Mouse (Mus musculus) forebrain, postnatal 0 days (tissue): ENCODE results near the gene Fndc7. TPM values are rescaled to one million over a fixed set of nuclear protein-coding genes. Genes with fewer than 3 reads are reported as not detected.
A peak's percentile ranks its signal among the peaks of the same experiment; 100 is the strongest.

ENCODE experiments used
- ATAC-seq: fragments of 200-750 bp; cut with Nextera tagmentation; 2 replicates; pipeline ENCODE4 v1.8.0; 2017; ENCODE audit warnings: mild to moderate bottlenecking, moderate library complexity
- DNase-seq: peaks from one replicate; pipeline ENCODE4 v3.0.0-alpha.2; 2015
- H3K27ac ChIP-seq: fragments of 300-500 bp; sonication (generic); 2 replicates; pipeline ENCODE4 v1.5.1; 2014; ENCODE audit warnings: low read depth, mild to moderate bottlenecking, antibody characterized with exemption, low read length, moderate library complexity, mixed read lengths
- H3K27me3 ChIP-seq: fragments of 300-500 bp; sonication (generic); 2 replicates; pipeline ENCODE4 v1.6.1; 2014; ENCODE audit warnings: mild to moderate bottlenecking, low read length, mixed read lengths; ENCODE audit not compliant: insufficient read depth
- H3K36me3 ChIP-seq: fragments of 300-500 bp; sonication (generic); 2 replicates; pipeline ENCODE4 v1.6.1; 2014; ENCODE audit warnings: mild to moderate bottlenecking, moderate library complexity; ENCODE audit not compliant: insufficient read depth
- H3K4me1 ChIP-seq: fragments of 300-500 bp; sonication (generic); 2 replicates; pipeline ENCODE4 v1.6.1; 2014; ENCODE audit warnings: antibody characterized with exemption; ENCODE audit not compliant: insufficient read depth
- H3K4me2 ChIP-seq: fragments of 300-500 bp; sonication (generic); 2 replicates; pipeline ENCODE4 v1.6.1; 2014; ENCODE audit warnings: low read depth, mild to moderate bottlenecking, moderate library complexity
- H3K4me3 ChIP-seq: fragments of 300-500 bp; sonication (generic); 2 replicates; pipeline ENCODE4 v1.5.1; 2014; ENCODE audit warnings: low read depth, low read length, mixed read lengths
- H3K9ac ChIP-seq: fragments of 300-500 bp; sonication (generic); 2 replicates; pipeline ENCODE4 v1.6.1; 2014; ENCODE audit warnings: mild to moderate bottlenecking
- H3K9me3 ChIP-seq: fragments of 300-500 bp; sonication (generic); 2 replicates; pipeline ENCODE4 v1.6.1; 2016; ENCODE audit warnings: low read length
- CTCF ChIP-seq: sonication (generic); IDR thresholded peaks from 2 replicates; pipeline ENCODE4 v1.5.1; 2016; ENCODE audit warnings: antibody characterized with exemption, control low read depth, low read depth
- WGBS: fragments of 180-500 bp; shearing (Covaris S2); extraction: QIAGEN DNeasy Blood & Tissue Kit; methylation state at CpG from one replicate; pipeline ENCODE4 v1.1.7; 2014; 5-methylcytosine and 5-hydroxymethylcytosine counted together
- polyA plus RNA-seq: library from polyadenylated mRNA; unstranded; fragments of >200 nt; fragmentation: Nextera tagmentation; extraction: Ambion mirVana; gene quantifications from 2 replicates; pipeline ENCODE4 v1.2.1, GENCODE M21; 2015
- total RNA-seq: library from RNA; depleted of rRNA; stranded (reverse); fragments of >200 nt; gene quantifications from 2 replicates; pipeline ENCODE4 v1.2.3, GENCODE M21; 2014

Gene Fndc7
- total and polyA plus RNA-seq, 2 experiments from 2014 or later = 0.24 TPM; not detected in 1

GRCm38 (mm10) chr3:108880544-108881507 is 9.0 kb downstream of the Fndc7 start:
- no peak for DNase-seq
- no peak overlapping the region for H3K4me2 ChIP-seq

DNA sequence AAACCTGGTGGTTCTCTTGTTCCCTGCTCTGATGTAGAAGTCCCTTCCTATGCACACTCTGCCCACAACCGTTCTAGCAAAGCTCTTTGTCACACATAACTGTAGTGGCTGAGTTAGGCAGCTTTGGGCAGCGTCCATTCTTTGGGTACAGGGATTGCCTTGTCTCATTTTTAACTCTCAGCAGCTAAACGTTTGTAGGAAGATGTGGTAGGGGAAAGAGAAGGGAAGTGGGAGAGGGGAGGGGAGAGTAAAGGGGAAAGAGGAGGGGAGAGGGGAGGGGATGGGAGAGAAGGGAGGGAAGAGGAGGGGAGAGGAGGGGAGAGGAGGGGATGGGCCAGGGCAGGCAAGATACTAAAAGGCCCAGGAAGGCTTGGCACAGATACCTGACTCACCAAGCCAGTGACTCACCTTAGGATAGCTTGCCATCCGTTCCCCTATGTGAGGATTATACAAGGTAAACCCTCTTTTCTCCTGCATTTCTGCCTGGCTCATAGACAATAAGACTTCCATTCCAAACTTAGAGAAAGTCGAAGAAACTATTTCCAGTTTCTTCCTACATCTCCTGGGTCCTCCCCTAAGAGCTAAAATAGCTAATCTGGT is 9.9 kb downstream of the Fndc7 start:
- H3K27ac ChIP-seq = no peak overlapping the region
- no peak for DNase-seq
- H3K9ac ChIP-seq = no peak overlapping the region
- no peaks in the 10 kb centered on the region for H3K27me3 ChIP-seq
- H3K36me3 ChIP-seq = no peaks in the 10 kb centered on the region
- 0 out of 2 replicates have a peak, but pooled peaks cover 2% of the 10 kb centered on the region for H3K4me1 ChIP-seq
- 55% methylated on average over 5 of the region's 5 CpGs for WGBS
- no peaks in the 10 kb centered on the region for H3K9me3 ChIP-seq
- no peak for TF ChIP-seq CTCF
- H3K4me2 ChIP-seq = no peak overlapping the region
- H3K4me3 ChIP-seq = no peak overlapping the region
- no peak for ATAC-seq

More at GRCm38 (mm10) chr3:108880544-108881507, 9.0 kb downstream of the Fndc7 start:
- H3K27ac ChIP-seq = no peak overlapping the region
- no peak for TF ChIP-seq CTCF
- H3K4me3 ChIP-seq = no peak overlapping the region
- H3K9ac ChIP-seq = no peak overlapping the region
- 0 out of 2 replicates have a peak, but pooled peaks cover 2% of the 10 kb centered on the region for H3K4me1 ChIP-seq
- WGBS = 75% methylated on average over 28 of the region's 28 CpGs
- ATAC-seq = peak; percentile 45; the same call in 1 of the 2 replicates
- no peaks in the 10 kb centered on the region for H3K9me3 ChIP-seq
- H3K27me3 ChIP-seq = no peaks in the 10 kb centered on the region
- H3K36me3 ChIP-seq = no peaks in the 10 kb centered on the region

GRCm38 (mm10) chr3:108879129-108879528 is 10.7 kb downstream of the Fndc7 start:
- WGBS = 64% methylated on average over 2 of the region's 2 CpGs
- Histone ChIP-seq H3K27me3 (no peaks in the 10 kb centered on the region), H3K4me2 (no peak overlapping the region), H3K9ac (no peak overlapping the region), H3K27ac (no peak overlapping the region), H3K9me3 (no peaks in the 10 kb centered on the region), H3K4me3 (no peak overlapping the region), H3K4me1 (0 out of 2 replicates have a peak, but pooled peaks cover 2% of the 10 kb centered on the region), H3K36me3 (no peaks in the 10 kb centered on the region)
- DNase-seq (no peak), ATAC-seq (no peak)
- TF ChIP-seq CTCF = no peak

DNA sequence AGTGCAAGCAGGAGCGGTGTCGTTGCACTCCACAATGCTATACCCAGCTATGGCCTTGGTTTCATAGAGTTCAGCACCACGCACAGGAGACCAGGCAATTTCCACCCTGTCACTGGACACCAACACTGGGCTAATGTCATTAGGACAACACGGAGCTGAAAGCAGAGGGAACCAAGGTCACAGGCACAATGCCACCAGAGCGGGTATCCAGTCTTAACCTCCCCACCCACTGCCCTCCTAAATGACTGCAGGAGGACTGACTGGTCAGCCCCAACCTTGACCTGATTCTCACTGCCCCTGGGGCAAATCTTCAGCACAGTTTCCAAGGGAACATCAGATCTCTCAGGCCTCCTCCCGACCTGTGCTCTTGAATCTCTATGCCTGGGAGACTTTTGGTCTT is 19.2 kb downstream of the Fndc7 start:
- TF ChIP-seq CTCF = no peak
- no peak overlapping the region for H3K9ac ChIP-seq
- 84% methylated on average over 6 of the region's 6 CpGs for WGBS
- DNase-seq (no peak), ATAC-seq (no peak)
- no peaks in the 10 kb centered on the region for H3K27me3 ChIP-seq
- H3K27ac ChIP-seq = no peak overlapping the region
- H3K9me3 ChIP-seq = no peaks in the 10 kb centered on the region
- no peak overlapping the region for H3K4me3 ChIP-seq
- H3K36me3 ChIP-seq = no peaks in the 10 kb centered on the region
- no peak overlapping the region for H3K4me2 ChIP-seq
- H3K4me1 ChIP-seq = no peaks in the 10 kb centered on the region

GRCm38 (mm10) chr3:108867449-108867848 is 22.4 kb downstream of the Fndc7 start:
- Histone ChIP-seq H3K27me3 (no peaks in the 10 kb centered on the region), H3K9ac (no peak overlapping the region), H3K4me1 (no peaks in the 10 kb centered on the region), H3K36me3 (no peaks in the 10 kb centered on the region), H3K4me2 (no peak overlapping the region), H3K9me3 (no peaks in the 10 kb centered on the region), H3K4me3 (no peak overlapping the region), H3K27ac (no peak overlapping the region)
- DNase-seq = no peak
- WGBS = 87% methylated on average over 3 of the region's 3 CpGs
- ATAC-seq = no peak
- TF ChIP-seq CTCF = no peak

DNA sequence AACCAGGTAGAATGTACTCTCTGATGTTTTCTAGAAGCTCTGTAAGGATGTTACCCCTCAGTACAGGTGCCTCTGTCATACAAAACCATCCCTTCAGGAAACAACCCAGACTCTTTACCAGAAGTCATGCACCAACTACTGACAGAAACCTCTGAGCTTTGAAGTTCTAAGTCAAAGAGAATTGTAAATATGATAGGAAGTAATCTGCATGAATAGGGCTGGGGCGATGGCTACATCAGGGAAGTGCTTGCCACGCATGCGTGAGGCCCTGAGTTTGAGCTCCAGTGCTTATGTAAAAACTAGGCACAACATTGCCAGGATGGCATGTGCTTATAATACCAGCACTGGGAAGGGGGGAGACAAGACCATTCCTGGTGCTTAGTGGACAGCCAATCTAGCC is 24.1 kb downstream of the Fndc7 start:
- no peaks in the 10 kb centered on the region for H3K27me3 ChIP-seq
- no peak overlapping the region for H3K9ac ChIP-seq
- H3K9me3 ChIP-seq = no peaks in the 10 kb centered on the region
- DNase-seq (no peak), ATAC-seq (no peak)
- H3K4me2 ChIP-seq = no peak overlapping the region
- H3K27ac ChIP-seq = no peak overlapping the region
- no peak overlapping the region for H3K4me3 ChIP-seq
- 93% methylated on average over 3 of the region's 3 CpGs for WGBS
- no peak for TF ChIP-seq CTCF
- no peaks in the 10 kb centered on the region for H3K4me1 ChIP-seq
- no peaks in the 10 kb centered on the region for H3K36me3 ChIP-seq

DNA sequence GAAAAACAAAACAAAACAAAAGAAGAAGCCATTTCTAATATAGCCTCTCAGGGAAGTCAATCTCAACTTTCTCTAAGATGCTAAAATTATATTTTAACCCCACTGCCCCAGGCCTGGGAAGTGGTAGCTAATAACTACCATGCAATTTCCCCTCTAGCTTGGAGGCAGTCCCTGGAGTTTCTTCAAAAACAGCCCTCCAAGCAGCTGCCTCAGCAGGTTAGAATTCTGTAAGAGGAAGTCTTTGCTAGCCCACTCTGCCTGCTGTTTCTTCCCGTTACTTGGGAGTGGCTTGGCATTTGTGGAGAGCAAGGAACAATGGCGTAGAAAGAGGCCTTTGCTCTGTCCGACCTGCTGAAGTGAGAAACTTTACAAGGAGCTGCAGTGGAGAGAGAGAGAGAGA is 24.7 kb downstream of the Fndc7 start:
- H3K4me2 ChIP-seq = no peak overlapping the region
- ATAC-seq (no peak), DNase-seq (no peak)
- no peak for TF ChIP-seq CTCF
- no peaks in the 10 kb centered on the region for H3K9me3 ChIP-seq
- H3K27me3 ChIP-seq = no peaks in the 10 kb centered on the region
- WGBS = 27% methylated on average over 3 of the region's 3 CpGs
- H3K27ac ChIP-seq = no peak overlapping the region
- H3K36me3 ChIP-seq = no peaks in the 10 kb centered on the region
- H3K4me3 ChIP-seq = no peak overlapping the region
- no peaks in the 10 kb centered on the region for H3K4me1 ChIP-seq
- no peak overlapping the region for H3K9ac ChIP-seq
